Mouse (Mus musculus): ENCODE measurements at regions not wholly inside any gene's neighbourhood (a gene's known extent, or its start where the extent isn't known, plus 50 kb on each side); places are given as distances from the start of the nearest gene placed in this dataset.

DNA sequence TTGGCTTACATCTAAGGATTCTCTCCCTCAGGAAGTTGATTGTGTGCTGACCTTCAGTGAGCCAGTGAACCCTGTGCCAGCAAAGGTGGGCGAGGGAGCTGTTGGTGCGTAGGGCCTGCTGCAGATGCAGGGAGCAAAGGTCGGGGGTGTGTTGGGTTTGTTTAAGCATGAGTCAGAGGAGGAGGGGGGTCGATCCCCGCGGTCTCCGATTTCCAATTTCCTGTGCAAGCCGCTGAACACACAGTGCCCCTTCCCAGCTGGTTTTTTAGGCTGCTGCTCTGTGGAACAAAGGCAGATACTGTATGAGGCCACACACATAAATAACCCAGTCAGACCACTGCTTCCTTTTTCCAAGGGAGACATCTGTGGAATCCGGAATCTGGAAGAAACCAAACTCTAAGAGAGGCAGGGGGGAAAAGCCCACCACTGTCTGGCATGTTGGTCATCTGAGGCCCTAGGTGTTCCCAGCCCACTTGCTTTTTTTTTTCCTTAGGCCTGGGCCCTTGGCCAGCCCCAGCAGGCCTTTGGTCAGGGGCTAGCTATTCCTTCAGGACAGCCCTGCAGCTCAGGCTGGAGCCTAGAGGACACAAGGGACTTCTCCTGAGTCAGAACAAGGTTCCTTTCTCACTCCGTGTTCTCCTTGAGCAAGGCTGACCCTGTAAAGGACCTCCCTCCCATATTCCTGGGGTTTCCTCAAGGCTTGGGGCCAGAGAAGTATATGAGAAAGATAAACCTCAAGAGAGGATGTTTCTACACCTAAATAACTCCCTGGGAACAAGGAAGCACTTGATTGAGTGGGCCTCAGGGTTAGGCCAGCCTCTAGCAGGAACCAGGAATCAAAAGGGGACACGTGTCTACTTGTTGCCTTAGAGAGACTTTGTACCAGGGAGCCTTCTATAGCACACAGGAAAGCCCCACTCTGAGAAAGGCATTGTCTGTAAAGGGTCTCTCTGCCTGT lies 119.0 kb downstream of the Tomm20 start:
- H3K9ac ChIP-seq: peak overlapping the region; percentile 13
- H3K4me3 ChIP-seq (ENCODE audit: low read depth, low read length): no peak overlapping the region
- no peaks in the 10 kb centered on the region for H3K36me3 ChIP-seq (ENCODE audit: insufficient read depth)
- under 1% methylated on average over 11 of the region's 11 CpGs for WGBS
- ATAC-seq (ENCODE audit: insufficient read depth): peak; percentile 86
- no peaks in the 10 kb centered on the region for H3K9me3 ChIP-seq (ENCODE audit: low read depth, low read length)
- peak overlapping the region; percentile 94 for H3K27ac ChIP-seq (ENCODE audit: low read depth)
- H3K4me2 ChIP-seq: peak overlapping the region; percentile 39
- peaks cover 62% of the 10 kb centered on the region for H3K4me1 ChIP-seq (ENCODE audit: insufficient read depth)
- peak; percentile 92 for DNase-seq
- no peaks in the 10 kb centered on the region for H3K27me3 ChIP-seq (ENCODE audit: insufficient read depth, low read length)
- no peak for TF ChIP-seq CTCF (IDR thresholded peaks at IDR 0.05; ENCODE audit: low read depth)

DNA sequence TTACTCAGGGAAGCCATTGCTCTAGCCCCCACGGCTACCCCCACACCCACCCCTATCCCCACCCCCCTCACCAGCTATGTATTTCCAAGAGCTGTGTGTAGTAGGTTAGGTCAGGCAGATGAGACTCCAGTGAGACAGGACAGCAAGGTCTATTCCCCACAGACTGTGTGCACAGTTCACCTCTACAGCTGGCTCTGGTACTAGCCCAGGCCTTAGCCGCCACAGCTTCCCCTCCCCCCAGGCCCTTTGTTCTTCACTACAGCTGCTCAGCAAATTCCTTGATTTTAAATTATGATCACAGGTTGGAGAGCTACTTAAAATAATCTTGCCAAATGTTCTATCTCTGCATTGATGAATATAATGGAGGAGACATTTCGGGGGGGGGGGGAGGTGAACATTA lies 119.8 kb downstream of the Tomm20 start:
- peaks cover 60% of the 10 kb centered on the region for H3K4me1 ChIP-seq (ENCODE audit: insufficient read depth)
- no peaks in the 10 kb centered on the region for H3K36me3 ChIP-seq (ENCODE audit: insufficient read depth)
- peak overlapping the region; percentile 94 for H3K27ac ChIP-seq (ENCODE audit: low read depth)
- 0 out of 2 replicates have a peak overlapping the region, but pooled peaks have one; percentile 13 for H3K9ac ChIP-seq
- DNase-seq (peak; percentile 67), ATAC-seq (ENCODE audit: insufficient read depth) (peak; percentile 51; the same call in 1 of the 2 replicates)
- peak overlapping the region; percentile 39 for H3K4me2 ChIP-seq
- WGBS: 11% methylated on average over 3 of the region's 3 CpGs
- no peaks in the 10 kb centered on the region for H3K27me3 ChIP-seq (ENCODE audit: insufficient read depth, low read length)
- no peaks in the 10 kb centered on the region for H3K9me3 ChIP-seq (ENCODE audit: low read depth, low read length)
- H3K4me3 ChIP-seq (ENCODE audit: low read depth, low read length): no peak overlapping the region
- TF ChIP-seq CTCF (IDR thresholded peaks at IDR 0.05; ENCODE audit: low read depth): no peak

DNA sequence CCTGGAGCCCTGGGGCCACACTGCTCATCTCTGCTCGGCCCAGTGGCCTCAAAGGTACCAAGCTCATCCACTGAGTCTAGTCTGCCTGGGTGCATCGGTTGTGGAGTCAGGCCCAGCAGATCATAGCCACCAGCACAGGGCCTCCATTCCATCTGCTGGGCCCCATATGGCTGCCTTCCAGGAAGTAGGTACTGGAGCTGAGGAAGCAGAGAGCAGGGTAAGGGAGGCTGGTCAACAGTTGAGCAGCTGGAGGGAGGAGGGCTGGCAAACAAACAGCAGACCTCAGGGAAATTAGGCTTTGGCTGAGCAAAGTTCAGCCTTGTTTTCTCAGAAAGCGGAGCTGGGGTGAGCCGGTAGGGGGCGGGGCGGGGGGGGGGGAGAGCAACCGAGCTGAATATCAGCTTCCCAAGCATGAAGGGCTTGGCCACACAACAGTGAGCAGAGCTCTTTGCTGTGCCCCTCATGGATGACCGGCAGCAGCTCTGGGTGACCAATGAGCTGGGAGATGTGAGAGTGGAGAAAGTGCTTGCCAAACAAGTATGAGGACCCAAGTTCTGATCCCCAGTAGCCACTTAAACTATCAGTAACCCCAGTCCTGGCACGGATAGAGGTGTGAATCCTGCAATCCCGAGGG lies 121.0 kb downstream of the Tomm20 start:
- TF ChIP-seq CTCF (IDR thresholded peaks at IDR 0.05; ENCODE audit: low read depth): no peak
- Histone ChIP-seq H3K9me3 (ENCODE audit: low read depth, low read length) (no peaks in the 10 kb centered on the region), H3K4me2 (no peak overlapping the region), H3K4me1 (ENCODE audit: insufficient read depth) (peaks cover 50% of the 10 kb centered on the region), H3K27me3 (ENCODE audit: insufficient read depth, low read length) (no peaks in the 10 kb centered on the region), H3K4me3 (ENCODE audit: low read depth, low read length) (no peak overlapping the region), H3K9ac (no peak overlapping the region; the same call in 1 of the 2 replicates), H3K27ac (ENCODE audit: low read depth) (peak overlapping the region; percentile 88), H3K36me3 (ENCODE audit: insufficient read depth) (no peaks in the 10 kb centered on the region)
- ATAC-seq (ENCODE audit: insufficient read depth) (0 out of 2 replicates have a peak, but pooled peaks have one; percentile 22), DNase-seq (peak; percentile 67)
- WGBS: 29% methylated on average over 9 of the region's 10 CpGs

DNA sequence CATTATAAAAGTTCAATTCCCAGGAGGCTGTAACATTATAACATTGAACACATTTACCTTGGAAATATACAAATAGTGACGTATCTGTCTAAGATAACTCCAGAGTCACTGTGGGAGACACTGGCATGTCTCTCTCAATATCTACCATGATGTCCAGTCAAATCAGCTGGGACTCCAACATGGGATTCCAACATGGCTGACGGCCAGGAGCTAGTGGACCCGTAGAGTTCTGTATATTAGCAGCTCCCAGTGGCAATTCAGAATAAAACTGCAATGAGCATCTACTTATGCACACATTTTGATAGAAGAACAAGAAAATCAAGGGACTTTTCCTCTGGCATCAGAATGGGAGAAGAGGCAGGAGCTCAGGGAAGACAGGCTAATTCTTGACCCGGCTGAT lies 123.4 kb downstream of the Tomm20 start:
- DNase-seq (no peak), ATAC-seq (ENCODE audit: insufficient read depth) (no peak)

DNA sequence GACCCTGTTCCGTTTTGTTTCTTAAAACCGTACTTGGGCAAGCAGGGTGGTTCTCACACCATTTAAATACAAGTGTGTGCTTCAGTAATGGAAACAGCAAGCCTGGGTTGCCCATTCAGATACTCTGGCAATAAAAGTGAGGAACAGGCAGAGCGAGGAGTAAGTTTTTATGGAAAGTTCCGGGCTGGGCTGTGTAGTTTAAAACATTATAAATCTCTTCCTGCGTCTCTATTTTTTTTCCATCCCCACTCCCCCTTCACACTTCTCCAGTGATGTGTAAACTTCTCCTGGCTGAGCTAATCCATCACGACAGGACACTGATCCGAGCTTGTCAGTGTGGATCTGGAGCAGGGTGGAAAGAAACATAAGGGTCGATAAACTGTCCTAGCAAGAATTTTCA lies 124.4 kb downstream of the Tomm20 start:
- no peak overlapping the region for H3K4me2 ChIP-seq
- no peak for TF ChIP-seq CTCF (IDR thresholded peaks at IDR 0.05; ENCODE audit: low read depth)
- peak overlapping the region; percentile 46 for H3K27ac ChIP-seq (ENCODE audit: low read depth)
- H3K4me1 ChIP-seq (ENCODE audit: insufficient read depth): peaks cover 22% of the 10 kb centered on the region
- H3K27me3 ChIP-seq (ENCODE audit: insufficient read depth, low read length): no peaks in the 10 kb centered on the region
- no peaks in the 10 kb centered on the region for H3K9me3 ChIP-seq (ENCODE audit: low read depth, low read length)
- no peaks in the 10 kb centered on the region for H3K36me3 ChIP-seq (ENCODE audit: insufficient read depth)
- DNase-seq: no peak
- H3K4me3 ChIP-seq (ENCODE audit: low read depth, low read length): no peak overlapping the region
- ATAC-seq (ENCODE audit: insufficient read depth): no peak
- H3K9ac ChIP-seq: no peak overlapping the region
- 23% methylated on average over 8 of the region's 8 CpGs for WGBS

More for the DNA sequence above, 123.4 kb downstream of the Tomm20 start:
- H3K4me3 ChIP-seq (ENCODE audit: low read depth, low read length): no peak overlapping the region
- H3K36me3 ChIP-seq (ENCODE audit: insufficient read depth): no peaks in the 10 kb centered on the region
- WGBS: 93% methylated on average over 4 of the region's 4 CpGs
- no peaks in the 10 kb centered on the region for H3K9me3 ChIP-seq (ENCODE audit: low read depth, low read length)
- TF ChIP-seq CTCF (IDR thresholded peaks at IDR 0.05; ENCODE audit: low read depth): no peak
- no peaks in the 10 kb centered on the region for H3K27me3 ChIP-seq (ENCODE audit: insufficient read depth, low read length)
- no peak overlapping the region for H3K9ac ChIP-seq
- peaks cover 31% of the 10 kb centered on the region for H3K4me1 ChIP-seq (ENCODE audit: insufficient read depth)
- H3K27ac ChIP-seq (ENCODE audit: low read depth): no peak overlapping the region
- H3K4me2 ChIP-seq: no peak overlapping the region

DNA sequence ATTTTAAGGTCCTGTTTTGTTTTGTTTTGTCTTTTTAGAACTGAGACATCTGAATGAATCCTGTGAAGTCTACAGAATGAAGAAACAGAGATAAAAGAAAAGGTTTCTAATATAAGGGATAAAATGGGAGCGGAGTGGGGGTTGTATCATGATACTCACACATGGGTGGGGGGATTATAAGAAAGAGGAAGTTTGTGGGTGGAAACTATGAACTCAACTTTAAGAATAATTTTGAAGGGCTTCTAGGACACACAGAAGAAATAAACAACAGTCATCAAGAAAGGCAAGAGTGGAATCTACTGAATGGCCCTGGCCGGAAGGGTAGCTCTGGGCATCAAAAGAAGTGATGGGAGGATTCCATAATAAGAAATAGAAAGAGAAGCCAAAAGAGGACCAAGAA lies 125.1 kb downstream of the Tomm20 start:
- peaks cover 15% of the 10 kb centered on the region for H3K4me1 ChIP-seq (ENCODE audit: insufficient read depth)
- no peaks in the 10 kb centered on the region for H3K9me3 ChIP-seq (ENCODE audit: low read depth, low read length)
- no peak overlapping the region for H3K27ac ChIP-seq (ENCODE audit: low read depth)
- H3K9ac ChIP-seq: no peak overlapping the region
- DNase-seq (no peak), ATAC-seq (ENCODE audit: insufficient read depth) (no peak)
- WGBS: 86% methylated on average over 2 of the region's 2 CpGs
- H3K4me3 ChIP-seq (ENCODE audit: low read depth, low read length): no peak overlapping the region
- H3K36me3 ChIP-seq (ENCODE audit: insufficient read depth): no peaks in the 10 kb centered on the region
- no peaks in the 10 kb centered on the region for H3K27me3 ChIP-seq (ENCODE audit: insufficient read depth, low read length)
- H3K4me2 ChIP-seq: no peak overlapping the region
- no peak for TF ChIP-seq CTCF (IDR thresholded peaks at IDR 0.05; ENCODE audit: low read depth)

DNA sequence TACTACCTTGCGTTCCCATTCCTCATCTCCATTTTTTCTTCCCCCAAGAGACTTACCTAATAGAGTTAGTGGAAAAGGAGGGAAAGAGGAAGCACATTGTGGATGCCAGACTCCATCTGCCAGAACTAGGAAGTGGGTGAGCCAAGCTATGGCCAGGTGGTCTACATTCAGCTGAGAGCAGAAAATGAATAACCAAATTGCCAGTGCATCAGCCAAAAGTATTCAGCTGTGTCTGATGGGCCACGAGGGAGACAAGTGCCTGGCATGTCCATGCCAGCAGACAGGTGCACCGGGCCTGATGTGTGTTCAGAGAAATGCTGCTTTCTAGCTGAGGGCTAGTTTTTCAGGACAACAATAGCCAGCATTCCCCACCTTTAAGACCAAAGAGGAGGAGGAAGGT lies 126.4 kb downstream of the Tomm20 start:
- no peaks in the 10 kb centered on the region for H3K9me3 ChIP-seq (ENCODE audit: low read depth, low read length)
- peaks cover 4% of the 10 kb centered on the region for H3K4me1 ChIP-seq (ENCODE audit: insufficient read depth)
- no peak overlapping the region for H3K9ac ChIP-seq
- ATAC-seq (ENCODE audit: insufficient read depth) (no peak), DNase-seq (no peak)
- no peak for TF ChIP-seq CTCF (IDR thresholded peaks at IDR 0.05; ENCODE audit: low read depth)
- H3K36me3 ChIP-seq (ENCODE audit: insufficient read depth): no peaks in the 10 kb centered on the region
- no peak overlapping the region for H3K27ac ChIP-seq (ENCODE audit: low read depth)
- no peaks in the 10 kb centered on the region for H3K27me3 ChIP-seq (ENCODE audit: insufficient read depth, low read length)
- no peak overlapping the region for H3K4me3 ChIP-seq (ENCODE audit: low read depth, low read length)
- WGBS: 83% methylated on average over 3 of the region's 3 CpGs
- no peak overlapping the region for H3K4me2 ChIP-seq
